Mouse (Mus musculus): ENCODE results near the gene Prrc2b. TPM values are rescaled to one million over a fixed set of nuclear protein-coding genes. Genes with fewer than 3 reads are reported as not detected.

Gene Prrc2b
- total and polyA plus RNA-seq, 2 experiments, result 5.5 to 14.7 TPM

DNA sequence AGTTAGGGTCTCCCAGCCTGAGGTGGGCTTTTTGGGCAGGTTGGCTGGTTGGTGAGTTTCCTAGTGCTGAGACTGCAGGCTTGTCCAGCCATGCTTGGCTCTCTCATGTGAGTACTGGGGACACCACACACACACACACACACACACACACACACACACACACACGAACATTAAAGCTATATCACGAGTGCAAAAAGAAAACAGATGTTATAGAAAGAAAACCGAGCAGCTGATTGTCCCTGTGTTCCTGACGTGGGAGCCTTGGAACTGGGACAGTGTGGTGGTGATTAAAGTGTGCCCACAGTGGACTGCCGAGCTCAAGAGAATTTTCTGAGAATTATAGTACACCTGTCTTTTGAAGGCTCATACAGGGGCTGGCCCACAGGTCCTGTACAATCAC lies 18.4 kb downstream of the Prrc2b start:
- H3K36me3 ChIP-seq (ENCODE audit: control insufficient read depth, insufficient read depth, low read length), result no peaks in the 10 kb centered on the region
- H3K27ac ChIP-seq (replicated peaks; ENCODE audit: insufficient read depth, low read depth, low read length), result no peak overlapping the region
- H3K79me2 ChIP-seq (ENCODE audit: control insufficient read depth, insufficient read depth, low read length), result peaks cover 58% of the 10 kb centered on the region
- no peak overlapping the region for H3K4me3 ChIP-seq (ENCODE audit: insufficient read depth, low read depth, low read length)
- peaks cover 33% of the 10 kb centered on the region for H3K4me1 ChIP-seq (ENCODE audit: control insufficient read depth, insufficient read depth, low read length)
- no peak overlapping the region for H3K9ac ChIP-seq (ENCODE audit: low read depth, low read length)
- no peaks in the 10 kb centered on the region for H3K27me3 ChIP-seq (ENCODE audit: control insufficient read depth, insufficient read depth, low read length)
- TF ChIP-seq CTCF (IDR thresholded peaks at IDR 0.05; ENCODE audit: low read depth, low read length), result no peak
- TF ChIP-seq POLR2A (IDR thresholded peaks at IDR 0.05; ENCODE audit: extremely low read depth, insufficient read depth, low read length), result no peak
- no peak for DNase-seq (ENCODE audit: extremely low read depth, low read depth, low spot score)
- WGBS, result 82% methylated on average over 5 of the region's 5 CpGs

GRCm38 (mm10) chr2:32170010-32170409 lies 19.1 kb downstream of the Prrc2b start:
- H3K4me3 ChIP-seq (ENCODE audit: insufficient read depth, low read depth, low read length), result no peak overlapping the region
- no peak overlapping the region for H3K27ac ChIP-seq (replicated peaks; ENCODE audit: insufficient read depth, low read depth, low read length)
- no peaks in the 10 kb centered on the region for H3K36me3 ChIP-seq (ENCODE audit: control insufficient read depth, insufficient read depth, low read length)
- H3K9ac ChIP-seq (ENCODE audit: low read depth, low read length), result no peak overlapping the region
- DNase-seq (ENCODE audit: extremely low read depth, low read depth, low spot score), result no peak
- WGBS, result 82% methylated on average over 8 of the region's 8 CpGs
- H3K79me2 ChIP-seq (ENCODE audit: control insufficient read depth, insufficient read depth, low read length), result peaks cover 57% of the 10 kb centered on the region
- no peaks in the 10 kb centered on the region for H3K27me3 ChIP-seq (ENCODE audit: control insufficient read depth, insufficient read depth, low read length)
- H3K4me1 ChIP-seq (ENCODE audit: control insufficient read depth, insufficient read depth, low read length), result peaks cover 30% of the 10 kb centered on the region
- no peak for TF ChIP-seq CTCF (IDR thresholded peaks at IDR 0.05; ENCODE audit: low read depth, low read length)
- no peak for TF ChIP-seq POLR2A (IDR thresholded peaks at IDR 0.05; ENCODE audit: extremely low read depth, insufficient read depth, low read length)

DNA sequence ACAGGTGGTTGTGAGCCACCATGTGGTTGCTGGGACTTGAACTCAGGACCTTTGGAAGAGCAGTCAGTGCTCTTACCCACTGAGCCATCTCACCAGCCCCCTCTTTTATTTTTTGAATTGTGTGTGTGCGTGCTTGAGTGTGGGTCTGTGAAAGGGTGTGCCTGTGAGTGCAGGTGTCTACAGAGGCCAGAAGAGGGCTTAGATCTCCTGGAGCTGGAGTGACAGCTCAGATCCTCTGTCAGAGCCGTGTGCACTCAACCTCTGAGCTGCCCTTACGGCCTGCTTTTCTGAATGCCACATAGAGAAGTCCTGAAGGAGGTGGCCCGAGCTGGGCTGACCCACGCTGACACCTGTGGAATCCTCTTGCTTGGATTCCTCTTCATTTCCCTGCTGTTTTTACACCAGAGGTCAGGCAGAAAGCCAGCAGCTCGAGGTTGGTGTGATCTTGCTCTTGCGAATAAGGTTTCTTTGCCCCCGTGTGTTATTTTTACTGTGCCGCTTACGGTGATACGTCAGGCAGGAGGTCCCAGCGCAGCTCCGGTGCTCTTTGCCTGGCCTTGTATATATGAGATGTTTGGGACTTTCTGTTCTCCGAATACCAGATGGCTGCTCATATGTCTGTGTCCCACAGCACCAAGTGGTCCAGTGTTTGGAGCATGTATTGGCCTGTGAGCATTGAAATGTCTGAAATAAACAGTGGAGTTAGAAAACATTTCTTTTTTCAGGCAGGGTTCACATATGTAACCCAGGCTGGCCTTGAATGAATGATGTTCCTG lies 21.0 kb downstream of the Prrc2b start:
- no peak for TF ChIP-seq CTCF (IDR thresholded peaks at IDR 0.05; ENCODE audit: low read depth, low read length)
- no peak for TF ChIP-seq POLR2A (IDR thresholded peaks at IDR 0.05; ENCODE audit: extremely low read depth, insufficient read depth, low read length)
- Histone ChIP-seq H3K9ac (ENCODE audit: low read depth, low read length) (no peak overlapping the region), H3K4me3 (ENCODE audit: insufficient read depth, low read depth, low read length) (no peak overlapping the region), H3K4me1 (ENCODE audit: control insufficient read depth, insufficient read depth, low read length) (peaks cover 28% of the 10 kb centered on the region), H3K27ac (replicated peaks; ENCODE audit: insufficient read depth, low read depth, low read length) (no peak overlapping the region), H3K79me2 (ENCODE audit: control insufficient read depth, insufficient read depth, low read length) (peaks cover 60% of the 10 kb centered on the region), H3K36me3 (ENCODE audit: control insufficient read depth, insufficient read depth, low read length) (no peaks in the 10 kb centered on the region), H3K27me3 (ENCODE audit: control insufficient read depth, insufficient read depth, low read length) (no peaks in the 10 kb centered on the region)
- WGBS, result 90% methylated on average over 14 of the region's 14 CpGs
- no peak for DNase-seq (ENCODE audit: extremely low read depth, low read depth, low spot score)

DNA sequence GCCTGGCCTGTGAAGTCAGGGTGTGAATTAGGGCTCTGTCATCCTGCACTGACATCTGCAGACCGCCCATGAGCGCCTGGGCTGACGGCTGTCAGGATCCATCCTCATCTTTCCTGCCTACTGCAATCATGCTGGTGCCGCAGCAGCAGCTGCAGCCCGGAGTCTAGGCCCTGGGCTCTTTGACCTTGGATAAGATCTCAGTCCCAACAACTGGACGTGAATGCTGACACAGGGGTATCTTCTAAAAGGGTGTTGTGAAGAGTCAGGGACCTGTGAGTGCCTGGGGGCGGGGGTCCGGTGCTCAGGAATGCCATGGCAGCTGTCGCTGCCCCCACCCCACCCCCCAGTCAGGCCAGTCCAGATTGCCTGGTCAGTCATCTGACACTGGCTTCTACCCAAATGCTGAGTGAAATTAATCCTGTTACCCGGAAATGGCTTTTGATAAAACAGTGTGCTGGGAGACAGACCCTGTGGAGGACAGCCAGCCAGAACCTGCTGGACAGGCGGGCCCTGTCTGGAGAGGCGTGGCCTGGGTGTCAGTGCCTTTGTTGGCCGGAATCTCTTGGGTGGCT lies 23.4 kb downstream of the Prrc2b start:
- Histone ChIP-seq H3K79me2 (ENCODE audit: control insufficient read depth, insufficient read depth, low read length) (peaks cover 64% of the 10 kb centered on the region), H3K9ac (ENCODE audit: low read depth, low read length) (no peak overlapping the region), H3K27me3 (ENCODE audit: control insufficient read depth, insufficient read depth, low read length) (no peaks in the 10 kb centered on the region), H3K4me1 (ENCODE audit: control insufficient read depth, insufficient read depth, low read length) (peaks cover 24% of the 10 kb centered on the region), H3K4me3 (ENCODE audit: insufficient read depth, low read depth, low read length) (no peak overlapping the region), H3K36me3 (ENCODE audit: control insufficient read depth, insufficient read depth, low read length) (no peaks in the 10 kb centered on the region), H3K27ac (replicated peaks; ENCODE audit: insufficient read depth, low read depth, low read length) (peak overlapping the region; percentile 51)
- DNase-seq (ENCODE audit: extremely low read depth, low read depth, low spot score), result peak; percentile 75
- 16% methylated on average over 13 of the region's 13 CpGs for WGBS
- TF ChIP-seq CTCF (IDR thresholded peaks at IDR 0.05; ENCODE audit: low read depth, low read length) (0 out of 2 replicates have a peak, but pooled peaks have one; percentile 3), POLR2A (IDR thresholded peaks at IDR 0.05; ENCODE audit: extremely low read depth, insufficient read depth, low read length) (no peak)

DNA sequence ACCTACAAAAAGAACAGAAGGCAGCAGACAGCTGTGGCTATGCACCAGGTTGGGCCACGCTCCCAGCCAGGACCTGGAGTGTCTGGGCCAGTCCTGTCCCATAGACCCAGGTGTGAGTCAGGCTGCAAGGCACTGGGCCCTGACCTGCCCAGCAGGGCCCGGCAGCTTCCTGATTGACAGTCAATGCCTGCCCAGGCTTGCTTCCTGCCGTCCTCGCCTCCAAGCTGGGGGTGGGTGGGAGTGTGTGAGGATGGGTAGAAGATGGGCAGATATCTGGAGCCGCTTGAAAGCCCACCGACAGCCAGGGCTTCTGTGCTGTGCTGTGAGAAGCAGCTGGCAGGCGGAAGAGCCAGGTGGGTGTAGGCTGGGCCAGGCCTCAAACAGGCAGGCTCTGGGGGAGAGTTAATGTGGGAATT lies 24.2 kb downstream of the Prrc2b start:
- no peaks in the 10 kb centered on the region for H3K27me3 ChIP-seq (ENCODE audit: control insufficient read depth, insufficient read depth, low read length)
- H3K79me2 ChIP-seq (ENCODE audit: control insufficient read depth, insufficient read depth, low read length), result peaks cover 61% of the 10 kb centered on the region
- no peak for DNase-seq (ENCODE audit: extremely low read depth, low read depth, low spot score)
- H3K4me1 ChIP-seq (ENCODE audit: control insufficient read depth, insufficient read depth, low read length), result peaks cover 24% of the 10 kb centered on the region
- no peak overlapping the region for H3K4me3 ChIP-seq (ENCODE audit: insufficient read depth, low read depth, low read length)
- TF ChIP-seq CTCF (IDR thresholded peaks at IDR 0.05; ENCODE audit: low read depth, low read length) (no peak), POLR2A (IDR thresholded peaks at IDR 0.05; ENCODE audit: extremely low read depth, insufficient read depth, low read length) (no peak)
- WGBS, result 61% methylated on average over 7 of the region's 7 CpGs
- peak overlapping the region; percentile 32; the same call in 1 of the 2 replicates for H3K9ac ChIP-seq (ENCODE audit: low read depth, low read length)
- H3K36me3 ChIP-seq (ENCODE audit: control insufficient read depth, insufficient read depth, low read length), result no peaks in the 10 kb centered on the region
- peak overlapping the region; percentile 38 for H3K27ac ChIP-seq (replicated peaks; ENCODE audit: insufficient read depth, low read depth, low read length)

- TF ChIP-seq POLR2A (IDR thresholded peaks at IDR 0.05; ENCODE audit: extremely low read depth, insufficient read depth, low read length) (no peak), CTCF (IDR thresholded peaks at IDR 0.05; ENCODE audit: low read depth, low read length) (no peak)
- DNase-seq (ENCODE audit: extremely low read depth, low read depth, low spot score), result no peak
- H3K79me2 ChIP-seq (ENCODE audit: control insufficient read depth, insufficient read depth, low read length), result peaks cover 61% of the 10 kb centered on the region
- no peaks in the 10 kb centered on the region for H3K27me3 ChIP-seq (ENCODE audit: control insufficient read depth, insufficient read depth, low read length)
- peaks cover 24% of the 10 kb centered on the region for H3K4me1 ChIP-seq (ENCODE audit: control insufficient read depth, insufficient read depth, low read length)
- no peak overlapping the region for H3K9ac ChIP-seq (ENCODE audit: low read depth, low read length)
- 89% methylated on average over 6 of the region's 6 CpGs for WGBS
- no peaks in the 10 kb centered on the region for H3K36me3 ChIP-seq (ENCODE audit: control insufficient read depth, insufficient read depth, low read length)
- H3K27ac ChIP-seq (replicated peaks; ENCODE audit: insufficient read depth, low read depth, low read length), result no peak overlapping the region
- H3K4me3 ChIP-seq (ENCODE audit: insufficient read depth, low read depth, low read length), result no peak overlapping the region
Measured at GRCm38 (mm10) chr2:32175508-32175907, 24.6 kb downstream of the Prrc2b start.

Data from liver, adult 2 months (tissue).